Mouse (Mus musculus) liver, embryonic 11.5 days (tissue): ENCODE results near the gene Trim34a. TPM values are rescaled to one million over a fixed set of nuclear protein-coding genes. Genes with fewer than 3 reads are reported as not detected.
A peak's percentile ranks its signal among the peaks of the same experiment; 100 is the strongest.

Experiments
- ATAC-seq: fragments of 200-750 bp; cut with Nextera tagmentation; replicated peaks from 2 replicates; pipeline ENCODE4 v1.8.0; 2017; ENCODE audit warnings: moderate number of reproducible peaks, mild to moderate bottlenecking, moderate TSS enrichment, moderate library complexity; ENCODE audit not compliant: low FRiP score
- DNase-seq: peaks from one replicate; pipeline ENCODE4 v3.0.0-alpha.2; 2017; ENCODE audit warnings: low spot score
- H3K27ac ChIP-seq: fragments of 300-500 bp; sonication (generic); 2 replicates; pipeline ENCODE4 v1.5.1; 2014; ENCODE audit warnings: mild to moderate bottlenecking, low read depth, low read length, control low read depth
- H3K27me3 ChIP-seq: fragments of 300-500 bp; sonication (generic); replicated peaks from 2 replicates; pipeline ENCODE4 v1.6.1; 2014; ENCODE audit warnings: low read length, mixed read lengths; ENCODE audit not compliant: control insufficient read depth, insufficient read depth
- H3K36me3 ChIP-seq: fragments of 300-500 bp; sonication (generic); 2 replicates; pipeline ENCODE4 v1.6.1; 2014; ENCODE audit warnings: mild to moderate bottlenecking, low read length, moderate library complexity, mixed read lengths; ENCODE audit not compliant: control insufficient read depth, insufficient read depth
- H3K4me1 ChIP-seq: fragments of 300-500 bp; sonication (generic); replicated peaks from 2 replicates; pipeline ENCODE4 v1.6.1; 2014; ENCODE audit warnings: low read length, mixed read lengths; ENCODE audit not compliant: control insufficient read depth, insufficient read depth
- H3K4me2 ChIP-seq: fragments of 300-500 bp; sonication (generic); 2 replicates; pipeline ENCODE4 v1.6.1; 2014; ENCODE audit warnings: mild to moderate bottlenecking, control low read depth, moderate library complexity
- H3K4me3 ChIP-seq: fragments of 300-500 bp; sonication (generic); 2 replicates; pipeline ENCODE4 v1.5.1; 2014; ENCODE audit warnings: low read depth, low read length, control low read depth
- H3K9ac ChIP-seq: fragments of 300-500 bp; sonication (generic); 2 replicates; pipeline ENCODE4 v1.6.1; 2014; ENCODE audit warnings: low read depth, low read length, control low read depth
- H3K9me3 ChIP-seq: fragments of 300-500 bp; sonication (generic); 2 replicates; pipeline ENCODE4 v1.6.1; 2016; ENCODE audit warnings: low read length, inconsistent platforms, mixed read lengths; ENCODE audit not compliant: control insufficient read depth
- WGBS: fragments of 180-500 bp; shearing (Covaris S2); extraction: QIAGEN DNeasy Blood & Tissue Kit; methylation state at CpG from one replicate; pipeline ENCODE4 v1.1.7; 2014; 5-methylcytosine and 5-hydroxymethylcytosine counted together
- polyA plus RNA-seq: library from polyadenylated mRNA; unstranded; fragments of >200 nt; fragmentation: Nextera tagmentation; extraction: Ambion mirVana; gene quantifications from 2 replicates; pipeline ENCODE4 v1.2.1, GENCODE M21; 2014

The Trim34a gene
- polyA plus RNA-seq = 1.4 and 2.1 TPM in 2 replicates

DNA sequence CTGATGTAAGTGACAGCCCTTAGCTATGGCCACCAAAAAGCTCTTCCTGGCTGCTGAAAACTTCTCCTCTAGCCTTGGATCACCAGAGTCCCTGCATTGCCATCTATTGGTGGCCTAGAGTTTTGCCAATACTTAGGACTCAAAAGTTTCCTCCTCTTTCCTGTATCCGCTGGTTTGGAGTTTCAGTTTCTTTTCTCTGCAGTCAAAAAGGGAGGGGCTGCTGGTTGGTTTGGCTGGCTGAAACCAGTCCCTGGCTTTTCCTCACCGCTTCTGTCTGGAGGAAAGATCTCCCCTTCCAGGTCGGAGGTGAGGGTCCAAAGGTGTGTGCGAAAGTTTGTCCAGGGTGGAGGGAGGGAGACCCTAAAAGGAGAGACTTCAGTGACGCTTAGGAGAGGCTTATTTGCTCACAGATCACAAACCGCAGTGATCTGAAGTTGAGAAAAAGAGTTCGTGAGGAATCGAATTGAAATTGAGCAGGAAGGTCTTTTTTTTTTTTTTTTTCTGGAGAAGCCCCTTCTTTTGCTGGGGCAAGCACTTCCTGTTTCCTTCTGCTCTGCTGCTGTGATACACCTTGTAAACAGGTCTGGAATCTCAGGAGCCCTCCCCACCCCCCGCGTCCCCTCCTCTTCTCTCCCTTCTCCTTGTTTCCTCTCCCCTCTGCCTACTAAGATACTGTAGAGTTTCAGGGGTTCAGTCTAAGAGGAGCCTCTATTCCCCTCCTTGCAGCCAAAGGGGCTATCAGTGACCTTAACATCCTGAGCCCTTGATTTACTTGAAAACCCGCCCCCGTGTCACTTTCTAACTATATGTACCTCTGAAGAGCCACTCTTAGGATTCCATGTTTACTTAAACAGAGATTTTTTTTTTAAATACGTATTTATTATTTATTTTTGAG lies at the start of gene Trim34a:
Gene Trim34a (plus strand): TSS at position 171 of the 895 bp plus-strand sequence.
- DNase-seq = peak; percentile 64
- peak within 1 kb of the TSS; percentile 68 for H3K9ac ChIP-seq
- H3K4me2 ChIP-seq = peak within 1 kb of the TSS; percentile 72
- 3% methylated on average over 13 of the region's 13 CpGs for WGBS
- no peaks in the 10 kb centered on the region for H3K36me3 ChIP-seq
- H3K27me3 ChIP-seq = no peaks in the 10 kb centered on the region
- no peaks in the 10 kb centered on the region for H3K4me1 ChIP-seq
- H3K4me3 ChIP-seq = peak within 1 kb of the TSS; percentile 62
- H3K27ac ChIP-seq = no peak within 1 kb of the TSS
- no peaks in the 10 kb centered on the region for H3K9me3 ChIP-seq
- peak; percentile 87 for ATAC-seq

DNA sequence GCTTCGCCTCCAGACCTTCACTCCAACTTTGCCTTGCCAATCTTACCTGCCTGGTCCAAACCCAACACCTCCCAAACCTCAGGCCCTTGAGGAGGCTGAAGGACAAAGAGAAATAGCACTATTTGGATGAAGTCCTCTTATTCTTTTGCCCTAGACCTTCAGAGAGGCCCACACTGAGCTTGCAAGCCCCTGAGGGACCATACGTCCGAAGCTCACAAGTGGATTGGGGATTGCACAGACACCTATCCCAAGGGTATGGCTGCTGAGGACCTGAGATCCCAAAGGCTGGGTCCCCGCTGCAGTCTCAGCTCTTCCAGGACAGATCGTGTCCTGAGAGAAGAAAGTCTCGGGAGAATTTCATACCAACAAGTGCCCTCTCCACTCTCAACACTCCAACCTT lies 48.4 kb upstream of the Trim34a start, which contains the start of gene Olfr649:
Gene Olfr649 (minus strand): TSS at position 101 of the 400 bp plus-strand sequence.
- ATAC-seq (no peak), DNase-seq (no peak)
- 79% methylated on average over 6 of the region's 6 CpGs for WGBS
- Histone ChIP-seq H3K36me3 (no peaks in the 10 kb centered on the region), H3K4me3 (no peak within 1 kb of the TSS), H3K4me2 (no peak within 1 kb of the TSS), H3K4me1 (no peaks in the 10 kb centered on the region), H3K27ac (no peak within 1 kb of the TSS), H3K27me3 (no peaks in the 10 kb centered on the region), H3K9ac (no peak within 1 kb of the TSS), H3K9me3 (no peaks in the 10 kb centered on the region)

DNA sequence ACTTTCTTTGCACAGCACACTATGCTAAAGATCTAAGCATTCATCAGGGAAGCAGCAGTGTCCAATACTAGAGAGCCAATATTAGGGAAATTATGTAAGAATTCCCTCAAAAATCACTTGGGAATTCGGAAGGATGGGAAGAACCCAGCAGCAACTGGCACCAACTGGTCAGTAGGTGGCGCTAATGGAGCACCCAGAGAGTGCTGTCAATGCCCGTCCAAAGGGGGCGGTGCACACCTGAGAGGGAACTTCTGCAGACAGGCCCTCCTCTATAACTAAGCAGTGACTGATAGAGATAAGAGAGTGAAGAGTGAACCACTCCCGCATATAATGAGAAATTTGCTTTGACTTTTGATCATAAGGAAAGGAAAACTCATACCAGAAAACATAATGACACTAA lies 44.4 kb upstream of the Trim34a start:
- peak; percentile 81 for ATAC-seq
- no peaks in the 10 kb centered on the region for H3K36me3 ChIP-seq

DNA sequence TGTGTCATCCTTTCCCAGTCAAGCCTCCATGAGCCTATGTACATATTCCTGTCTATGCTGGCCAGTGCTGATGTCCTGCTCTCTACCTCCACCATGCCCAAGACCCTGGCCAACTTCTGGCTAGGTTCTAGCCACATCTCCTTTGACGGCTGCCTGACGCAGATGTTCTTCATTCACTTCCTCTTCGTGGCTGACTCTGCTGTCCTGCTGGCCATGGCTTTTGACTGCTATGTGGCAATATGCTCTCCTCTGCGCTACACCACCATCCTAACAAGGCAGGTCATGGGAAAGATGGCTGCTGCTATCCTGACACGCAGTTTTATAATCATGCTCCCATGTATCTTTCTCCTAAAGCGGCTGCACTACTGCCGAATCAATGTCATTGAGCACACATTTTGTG lies 38.1 kb upstream of the Trim34a start:
- DNase-seq = no peak
- WGBS = 66% methylated on average over 7 of the region's 7 CpGs
- Histone ChIP-seq H3K36me3 (no peaks in the 10 kb centered on the region), H3K4me1 (no peaks in the 10 kb centered on the region), H3K9ac (no peak overlapping the region), H3K9me3 (no peaks in the 10 kb centered on the region), H3K4me2 (no peak overlapping the region), H3K27me3 (no peaks in the 10 kb centered on the region), H3K4me3 (no peak overlapping the region), H3K27ac (no peak overlapping the region)
- ATAC-seq = no peak

More for the DNA sequence above, 44.4 kb upstream of the Trim34a start:
- no peak overlapping the region for H3K27ac ChIP-seq
- H3K4me3 ChIP-seq = no peak overlapping the region
- peak; percentile 47 for DNase-seq
- no peak overlapping the region for H3K4me2 ChIP-seq
- H3K27me3 ChIP-seq = no peaks in the 10 kb centered on the region
- no peaks in the 10 kb centered on the region for H3K4me1 ChIP-seq
- no peaks in the 10 kb centered on the region for H3K9me3 ChIP-seq
- WGBS = 7% methylated on average over 5 of the region's 5 CpGs
- no peak overlapping the region for H3K9ac ChIP-seq

DNA sequence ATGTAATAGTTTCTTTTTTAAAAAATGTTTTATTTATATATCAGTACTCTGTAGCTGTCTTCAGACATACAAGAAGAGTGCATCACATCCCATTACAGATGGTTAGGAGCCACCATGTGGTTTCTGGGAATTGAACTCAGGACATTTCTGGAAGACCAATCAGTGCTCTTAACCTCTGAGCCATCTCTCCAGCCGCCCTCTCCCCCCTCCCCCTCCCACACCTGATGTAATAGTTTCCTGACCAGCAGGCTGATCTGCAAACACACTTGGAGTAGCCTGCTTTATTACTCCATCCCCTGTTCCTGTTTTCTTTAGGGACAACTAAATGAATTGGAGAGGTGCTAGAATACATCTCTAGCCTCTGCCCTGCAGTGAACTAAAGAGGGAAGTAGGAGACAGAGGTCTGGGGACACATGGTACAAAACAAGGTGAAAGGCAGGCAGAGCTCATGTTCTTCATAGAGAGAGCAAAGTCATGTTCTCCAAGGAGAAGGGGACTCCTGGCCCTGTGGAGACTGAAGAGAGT lies 28.2 kb upstream of the Trim34a start:
- DNase-seq (no peak), ATAC-seq (no peak)
- H3K9me3 ChIP-seq = no peaks in the 10 kb centered on the region
- no peak overlapping the region for H3K4me3 ChIP-seq
- H3K4me1 ChIP-seq = no peaks in the 10 kb centered on the region; the same call in 1 of the 2 replicates
- H3K36me3 ChIP-seq = no peaks in the 10 kb centered on the region
- no peak overlapping the region for H3K4me2 ChIP-seq
- WGBS = 47% methylated on average over 1 of the region's 1 CpGs
- no peak overlapping the region for H3K27ac ChIP-seq
- no peak overlapping the region for H3K9ac ChIP-seq
- no peaks in the 10 kb centered on the region for H3K27me3 ChIP-seq

DNA sequence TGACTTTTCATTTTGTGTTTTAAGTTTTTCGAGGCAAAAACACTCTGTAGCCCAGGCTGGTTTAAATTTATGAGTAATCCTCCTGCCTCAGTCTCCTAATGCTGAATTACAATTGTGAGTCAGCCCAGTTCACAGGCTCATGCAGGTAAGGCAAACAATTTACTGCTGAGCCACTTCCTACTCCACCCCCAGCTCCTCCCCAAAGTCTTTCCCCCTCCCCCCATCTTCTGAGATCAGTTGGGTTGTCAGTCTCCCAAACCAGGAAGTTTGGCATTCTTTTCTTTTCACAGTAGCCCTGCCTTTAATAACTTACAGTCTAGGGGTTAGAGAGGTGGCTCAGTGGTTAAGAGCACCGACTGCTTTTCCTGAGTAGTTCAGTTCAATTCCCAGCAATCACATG lies 26.4 kb upstream of the Trim34a start:
- Histone ChIP-seq H3K4me2 (no peak overlapping the region), H3K27me3 (no peaks in the 10 kb centered on the region), H3K9me3 (no peaks in the 10 kb centered on the region), H3K27ac (no peak overlapping the region), H3K36me3 (no peaks in the 10 kb centered on the region), H3K9ac (no peak overlapping the region), H3K4me1 (no peaks in the 10 kb centered on the region; the same call in 1 of the 2 replicates), H3K4me3 (no peak overlapping the region)
- no peak for ATAC-seq
- DNase-seq = no peak
- 51% methylated on average over 2 of the region's 2 CpGs for WGBS

DNA sequence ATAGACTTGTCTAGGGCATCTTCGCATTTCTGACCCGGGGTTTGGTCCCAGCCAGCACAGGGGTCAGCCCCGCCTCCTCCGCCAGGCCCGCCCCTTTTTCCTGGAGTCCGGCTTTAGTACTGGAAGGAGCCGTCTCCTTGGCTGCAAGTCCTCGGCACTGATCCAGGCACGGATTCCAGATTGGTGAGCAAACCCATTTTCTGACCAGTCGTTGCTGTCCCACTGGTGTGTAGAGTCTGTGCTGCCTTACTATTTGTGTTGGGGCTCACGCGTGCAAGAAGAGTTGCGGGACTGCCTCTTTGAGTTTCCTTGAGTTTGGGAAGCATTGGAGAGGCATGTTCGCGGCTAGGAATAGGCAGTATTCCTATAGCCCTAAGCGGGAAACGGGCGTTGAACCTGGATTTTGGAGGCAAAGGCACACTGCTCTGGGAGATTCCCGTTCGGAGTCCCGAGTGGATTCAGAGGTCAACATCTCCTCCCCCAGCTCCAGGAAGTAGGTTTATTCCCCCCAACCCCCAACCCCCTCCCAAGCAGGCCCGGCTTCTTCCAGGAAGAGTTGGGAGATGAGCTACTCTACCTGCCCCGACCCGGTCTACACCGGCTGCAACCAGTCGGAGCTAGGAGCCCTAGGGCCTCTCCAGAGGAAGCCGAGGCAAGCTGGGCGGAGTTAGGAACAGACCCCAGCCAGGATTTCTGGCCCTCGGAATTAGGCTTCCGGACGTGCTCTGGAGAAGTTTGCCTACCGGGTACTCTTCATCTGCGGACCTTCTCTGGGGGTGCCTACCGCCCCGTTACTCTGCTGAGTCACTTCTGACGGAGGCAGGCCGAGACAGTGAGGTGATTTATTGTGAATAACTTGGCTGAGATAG lies 25.3 kb upstream of the Trim34a start, which contains the start of gene Trim6:
Gene Trim6 (plus strand): TSS at position 93 of the 869 bp plus-strand sequence.
- Histone ChIP-seq H3K4me2 (peak within 1 kb of the TSS; percentile 82), H3K36me3 (no peaks in the 10 kb centered on the region), H3K4me1 (no peaks in the 10 kb centered on the region; the same call in 1 of the 2 replicates), H3K9me3 (no peaks in the 10 kb centered on the region), H3K4me3 (peak within 1 kb of the TSS; percentile 50), H3K27ac (no peak within 1 kb of the TSS), H3K9ac (peak within 1 kb of the TSS; percentile 58), H3K27me3 (no peaks in the 10 kb centered on the region)
- DNase-seq (peak; percentile 65), ATAC-seq (peak; percentile 78)
- 3% methylated on average over 37 of the region's 37 CpGs for WGBS

DNA sequence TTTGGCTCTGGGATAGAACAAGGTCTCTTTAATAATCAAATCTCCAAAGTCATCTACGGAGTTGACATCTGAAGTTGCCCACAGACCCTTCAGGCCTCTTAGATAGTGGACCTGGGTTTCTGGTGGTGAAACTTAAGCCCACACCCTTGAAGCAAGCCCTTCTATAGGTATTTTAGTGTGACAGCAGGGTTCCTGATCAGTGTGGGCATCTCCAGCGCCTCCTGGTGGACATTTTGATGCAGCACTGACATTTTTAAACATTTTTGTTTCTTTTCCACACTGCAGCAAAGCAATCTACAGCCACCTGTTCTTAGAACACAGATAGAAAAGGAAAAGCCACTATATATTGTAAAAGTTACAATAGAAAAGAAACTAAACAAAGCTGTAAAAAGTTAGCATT lies 13.1 kb upstream of the Trim34a start:
- Histone ChIP-seq H3K4me1 (no peaks in the 10 kb centered on the region), H3K4me2 (no peak overlapping the region), H3K27me3 (no peaks in the 10 kb centered on the region), H3K36me3 (no peaks in the 10 kb centered on the region; the same call in 1 of the 2 replicates), H3K4me3 (no peak overlapping the region), H3K9ac (no peak overlapping the region), H3K27ac (no peak overlapping the region), H3K9me3 (no peaks in the 10 kb centered on the region)
- ATAC-seq = no peak
- WGBS = 35% methylated on average over 2 of the region's 2 CpGs
- DNase-seq = no peak
